Mouse (Mus musculus) spleen, adult 2 months (tissue): Measurements from ENCODE around the gene Ak2. TPM values are rescaled to one million over a fixed set of nuclear protein-coding genes. Genes with fewer than 3 reads are reported as not detected.

Experiments
- DNase-seq, 2 experiments: peaks; one replicate each; pipeline versions ENCODE4 v3.0.0 to v3.0.0-alpha.2; 2012 to 2021; ENCODE audit warnings: low spot score in 2 of 2, low read depth in 1 of 2
- H3K27ac ChIP-seq: fragments of 200-500 bp; 2 replicates; pipeline ENCODE4 v1.5.1; 2012; ENCODE audit warnings: low read length, inconsistent platforms; ENCODE audit not compliant: insufficient read depth
- H3K27me3 ChIP-seq: fragments of 200-500 bp; 2 replicates; pipeline ENCODE4 v1.6.1; 2012; ENCODE audit warnings: mild to moderate bottlenecking, moderate library complexity, low read length, inconsistent platforms; ENCODE audit not compliant: control insufficient read depth, insufficient read depth
- H3K36me3 ChIP-seq: fragments of 200-500 bp; 2 replicates; pipeline ENCODE4 v1.6.1; 2012; ENCODE audit warnings: mild to moderate bottlenecking, low read length, inconsistent platforms; ENCODE audit not compliant: control insufficient read depth, insufficient read depth
- H3K4me1 ChIP-seq: fragments of 200-500 bp; 2 replicates; pipeline ENCODE4 v1.6.1; 2011; ENCODE audit warnings: inconsistent platforms; ENCODE audit not compliant: control insufficient read depth, insufficient read depth, insufficient read length
- H3K4me3 ChIP-seq: fragments of 200-500 bp; 2 replicates; pipeline ENCODE4 v1.5.1; 2011; ENCODE audit warnings: mild to moderate bottlenecking, inconsistent platforms; ENCODE audit not compliant: insufficient read depth, insufficient read length; ENCODE audit errors: extremely low read depth
- CTCF ChIP-seq: fragments of 200-500 bp; IDR thresholded peaks from 2 replicates; pipeline ENCODE4 v1.5.1; 2011; ENCODE audit warnings: mild to moderate bottlenecking, inconsistent platforms; ENCODE audit not compliant: insufficient read depth, insufficient read length, insufficient replicate concordance; ENCODE audit errors: extremely low read depth
- POLR2A ChIP-seq: fragments of 200-500 bp; IDR thresholded peaks from 2 replicates; pipeline ENCODE4 v1.6.1; 2011; ENCODE audit warnings: low read depth, low read length, inconsistent platforms
- WGBS: fragments of 180-500 bp; shearing (Covaris S2); methylation state at CpG from one replicate; pipeline ENCODE4 v1.1.7; 2018; 5-methylcytosine and 5-hydroxymethylcytosine counted together
- polyA plus RNA-seq: library from polyadenylated mRNA; depleted of rRNA; stranded (reverse); fragments of >200 nt; gene quantifications from 2 replicates; pipeline ENCODE4 v1.2.3, GENCODE M21; 2012

The Ak2 gene
- polyA plus RNA-seq, 1 experiment, result 32.2 TPM

- H3K27ac ChIP-seq, result peak overlapping the region; percentile 53; the same call in 1 of the 2 replicates
- no peak for TF ChIP-seq CTCF
- TF ChIP-seq POLR2A, result peak; percentile 39; the same call in 1 of the 2 replicates
- WGBS, result under 1% methylated on average over 49 of the region's 49 CpGs
- peaks cover 10% of the 10 kb centered on the region; the same call in 1 of the 2 replicates for H3K4me1 ChIP-seq
- DNase-seq, result peak; percentile 86 to 95
- H3K27me3 ChIP-seq, result no peaks in the 10 kb centered on the region
- peaks cover 3% of the 10 kb centered on the region; the same call in 1 of the 2 replicates for H3K36me3 ChIP-seq
- H3K4me3 ChIP-seq, result peak overlapping the region; percentile 93
Observed at GRCm38 (mm10) chr4:128993025-128993662, 1.4 kb downstream of the Ak2 start.

- peak overlapping the region; percentile 93 for H3K4me3 ChIP-seq
- WGBS, result 1% methylated on average over 12 of the region's 12 CpGs
- peak overlapping the region; percentile 53; the same call in 1 of the 2 replicates for H3K27ac ChIP-seq
- peaks cover 3% of the 10 kb centered on the region; the same call in 1 of the 2 replicates for H3K36me3 ChIP-seq
- no peak for DNase-seq
- TF ChIP-seq CTCF, result no peak
- TF ChIP-seq POLR2A, result no peak
- no peaks in the 10 kb centered on the region for H3K27me3 ChIP-seq
- H3K4me1 ChIP-seq, result peaks cover 10% of the 10 kb centered on the region; the same call in 1 of the 2 replicates
Observed at GRCm38 (mm10) chr4:128993675-128994074, 1.9 kb downstream of the Ak2 start.

DNA sequence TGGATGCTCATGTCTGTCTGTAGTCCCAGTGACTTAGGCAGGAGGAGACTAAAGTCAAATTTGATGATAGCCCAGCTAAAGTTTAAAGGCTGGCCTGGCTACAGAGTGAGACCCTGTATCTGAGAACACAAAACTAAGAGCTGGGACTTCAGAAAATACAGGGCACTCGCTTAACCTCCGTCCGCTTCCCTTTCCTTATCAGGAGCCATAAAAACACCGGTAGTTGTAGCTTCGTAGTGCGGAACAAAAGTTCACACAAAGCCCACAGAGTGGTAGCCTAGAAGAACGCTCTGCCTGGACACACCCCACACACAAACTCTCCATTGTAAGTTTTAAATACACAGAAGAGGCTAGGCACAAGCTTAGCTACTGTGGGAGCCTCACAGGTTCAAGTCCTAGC, 3.5 kb downstream of the Ak2 start:
- Histone ChIP-seq H3K36me3 (peaks cover 8% of the 10 kb centered on the region), H3K4me1 (peaks cover 10% of the 10 kb centered on the region; the same call in 1 of the 2 replicates), H3K27ac (no peak overlapping the region), H3K4me3 (no peak overlapping the region), H3K27me3 (no peaks in the 10 kb centered on the region)
- 74% methylated on average over 7 of the region's 7 CpGs for WGBS
- no peak for TF ChIP-seq CTCF
- no peak for TF ChIP-seq POLR2A
- DNase-seq, result no peak

GRCm38 (mm10) chr4:128997258-128997657, 5.5 kb downstream of the Ak2 start:
- Histone ChIP-seq H3K27me3 (no peaks in the 10 kb centered on the region), H3K27ac (no peak overlapping the region), H3K4me1 (peaks cover 10% of the 10 kb centered on the region; the same call in 1 of the 2 replicates), H3K4me3 (no peak overlapping the region), H3K36me3 (peaks cover 15% of the 10 kb centered on the region)
- WGBS, result 76% methylated on average over 8 of the region's 8 CpGs
- no peak for DNase-seq
- no peak for TF ChIP-seq CTCF
- TF ChIP-seq POLR2A, result no peak

GRCm38 (mm10) chr4:128998401-128998800, 6.6 kb downstream of the Ak2 start:
- WGBS, result 88% methylated on average over 8 of the region's 8 CpGs
- H3K36me3 ChIP-seq, result peaks cover 21% of the 10 kb centered on the region

DNA sequence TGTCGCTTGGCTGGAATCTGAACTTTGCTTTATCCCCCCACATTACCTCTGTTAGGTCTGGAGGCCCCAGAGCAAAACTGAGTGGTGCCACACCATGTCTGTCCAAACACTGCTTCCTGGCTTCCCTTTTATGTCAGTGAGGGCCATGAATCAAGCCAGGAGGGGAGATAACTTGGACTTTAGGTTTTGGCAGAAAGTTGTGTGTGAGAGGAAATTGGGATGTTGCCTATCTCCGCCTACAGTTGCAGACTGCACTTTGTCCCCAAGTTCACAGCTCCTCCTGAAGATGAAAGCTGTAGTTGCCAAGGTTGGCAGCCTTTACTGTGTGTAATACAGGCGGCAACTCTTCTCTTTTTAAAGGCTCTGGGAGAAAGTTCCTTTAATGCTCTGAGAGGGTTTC, 9.0 kb downstream of the Ak2 start:
- TF ChIP-seq POLR2A, result no peak
- Histone ChIP-seq H3K4me1 (no peaks in the 10 kb centered on the region), H3K27me3 (no peaks in the 10 kb centered on the region), H3K27ac (no peak overlapping the region), H3K4me3 (no peak overlapping the region), H3K36me3 (peaks cover 27% of the 10 kb centered on the region)
- no peak for DNase-seq
- WGBS, result 90% methylated on average over 3 of the region's 3 CpGs

More at GRCm38 (mm10) chr4:128998401-128998800, 6.6 kb downstream of the Ak2 start:
- H3K4me3 ChIP-seq, result no peak overlapping the region
- TF ChIP-seq CTCF (no peak), POLR2A (no peak)
- no peak overlapping the region for H3K27ac ChIP-seq
- H3K4me1 ChIP-seq, result peaks cover 10% of the 10 kb centered on the region; the same call in 1 of the 2 replicates
- DNase-seq, result no peak
- no peaks in the 10 kb centered on the region for H3K27me3 ChIP-seq

DNA sequence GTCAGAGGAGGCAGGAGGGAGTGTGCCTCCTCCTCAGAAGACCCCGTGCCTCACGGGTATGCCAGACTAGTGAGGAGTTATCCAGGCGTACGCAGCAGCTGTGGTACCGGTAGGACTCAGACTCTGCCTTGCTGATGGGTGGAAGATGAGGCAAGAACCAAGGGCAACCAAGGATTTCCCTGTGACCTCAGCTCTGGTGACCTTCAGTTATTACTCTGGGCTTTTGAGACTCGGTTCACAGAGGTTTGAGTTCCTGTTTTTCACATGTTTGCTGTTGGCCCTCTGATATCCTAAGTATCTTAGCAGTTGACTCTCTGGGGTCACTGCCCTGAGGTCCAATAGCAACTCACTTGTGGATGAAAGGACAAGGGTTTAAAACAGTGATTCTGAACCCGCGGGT, 12.0 kb downstream of the Ak2 start:
- 81% methylated on average over 8 of the region's 8 CpGs for WGBS
- Histone ChIP-seq H3K36me3 (peaks cover 37% of the 10 kb centered on the region), H3K4me1 (no peaks in the 10 kb centered on the region; the same call in 1 of the 2 replicates), H3K27me3 (no peaks in the 10 kb centered on the region), H3K4me3 (no peak overlapping the region), H3K27ac (no peak overlapping the region)
- DNase-seq, result no peak
- TF ChIP-seq CTCF, result no peak
- no peak for TF ChIP-seq POLR2A
